Mouse (Mus musculus) lung, adult 2 months (tissue): ENCODE measurements around the gene Sipa1l3. TPM values are rescaled to one million over a fixed set of nuclear protein-coding genes. Genes with fewer than 3 reads are reported as not detected.
A peak's percentile ranks its signal among the peaks of the same experiment; 100 is the strongest.

Experiments used
- DNase-seq: peaks from one replicate; pipeline ENCODE4 v3.0.0; 2022
- H3K4me1 ChIP-seq: fragments of 200-500 bp; 2 replicates; pipeline ENCODE4 v1.6.1; 2011; ENCODE audit warnings: low read length; ENCODE audit not compliant: control insufficient read depth, insufficient read depth
- H3K4me3 ChIP-seq: fragments of 200-500 bp; replicated peaks from 2 replicates; pipeline ENCODE3; 2011; ENCODE audit warnings: low read depth, mild to moderate bottlenecking, control low read depth, low read length; ENCODE audit errors: extremely low read depth
- CTCF ChIP-seq: fragments of 200-500 bp; IDR thresholded peaks from 2 replicates; pipeline ENCODE4 v1.5.1; 2011; ENCODE audit warnings: mild to moderate bottlenecking, low read length, control low read depth; ENCODE audit not compliant: insufficient read depth
- POLR2A ChIP-seq: fragments of 200-500 bp; IDR thresholded peaks from 2 replicates; pipeline ENCODE4 v1.6.1; 2011; ENCODE audit warnings: low read depth, mild to moderate bottlenecking, control low read depth, low read length, borderline replicate concordance; ENCODE audit errors: extremely low read depth
- WGBS: fragments of 180-500 bp; shearing (Covaris S2); methylation state at CpG from one replicate; pipeline ENCODE4 v1.1.7; 2018; 5-methylcytosine and 5-hydroxymethylcytosine counted together
- polyA plus RNA-seq: library from polyadenylated mRNA; depleted of rRNA; stranded (reverse); fragments of >200 nt; gene quantifications from 2 replicates; pipeline ENCODE4 v1.2.3, GENCODE M21; 2012

Gene Sipa1l3
- polyA plus RNA-seq, 1 experiment = 125 TPM

DNA sequence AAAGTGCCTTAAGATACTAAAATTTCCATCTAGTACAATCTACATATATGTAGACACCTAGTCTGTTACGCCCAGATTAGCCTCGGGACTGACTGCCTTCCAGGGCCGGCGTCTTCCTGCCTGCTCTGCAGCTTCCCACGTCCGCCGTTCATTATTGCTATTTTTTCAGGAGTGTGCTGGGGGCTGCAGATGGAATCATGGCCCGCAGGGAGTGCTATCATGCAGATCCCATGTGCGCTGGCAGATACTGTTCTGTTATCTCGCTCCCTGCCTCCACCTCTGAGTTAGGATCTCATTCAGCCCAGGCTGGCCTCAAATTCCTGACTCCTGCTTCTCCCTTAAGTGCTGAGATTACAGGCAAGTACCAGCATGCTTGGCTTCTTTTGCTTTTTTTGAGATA is 128.2 kb downstream of the Sipa1l3 start:
- peaks cover 11% of the 10 kb centered on the region for H3K4me1 ChIP-seq
- H3K4me3 ChIP-seq = no peak overlapping the region
- WGBS = 73% methylated on average over 10 of the region's 10 CpGs
- TF ChIP-seq POLR2A (no peak), CTCF (no peak)
- DNase-seq = no peak

DNA sequence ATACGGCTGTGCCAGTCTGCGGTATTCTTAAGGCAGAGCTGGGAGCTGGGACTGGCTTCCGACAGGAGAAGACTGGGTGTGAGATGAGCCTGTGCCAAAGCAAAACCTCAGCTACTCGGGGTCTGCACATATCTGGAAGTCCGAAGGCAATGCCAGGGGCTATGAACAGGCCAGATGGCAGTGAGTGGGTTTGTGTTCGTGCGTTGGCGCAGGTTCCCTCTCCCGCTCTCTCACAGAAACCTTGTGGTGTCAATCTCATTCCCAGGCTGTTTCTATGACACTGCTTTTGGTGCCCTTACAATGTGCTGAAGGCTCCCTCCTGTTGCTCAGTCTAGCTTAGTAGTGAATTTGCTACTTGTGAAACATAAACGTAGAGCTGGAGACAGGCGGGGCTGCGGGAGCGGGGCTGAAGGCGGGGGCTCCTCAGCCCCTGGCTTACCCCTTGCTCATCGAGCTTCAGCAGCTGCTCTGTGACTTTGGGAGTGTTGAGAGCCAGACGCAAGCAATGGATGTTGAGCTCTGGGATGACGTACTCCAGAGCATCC is 130.8 kb downstream of the Sipa1l3 start:
- H3K4me1 ChIP-seq = peaks cover 13% of the 10 kb centered on the region
- H3K4me3 ChIP-seq = no peak overlapping the region
- no peak for DNase-seq
- WGBS = 84% methylated on average over 17 of the region's 17 CpGs
- TF ChIP-seq POLR2A (no peak), CTCF (no peak)

- 85% methylated on average over 13 of the region's 13 CpGs for WGBS
- H3K4me3 ChIP-seq = no peak overlapping the region
- no peak for DNase-seq
- TF ChIP-seq CTCF (no peak), POLR2A (no peak)
- H3K4me1 ChIP-seq = peaks cover 6% of the 10 kb centered on the region; the same call in 1 of the 2 replicates
Observed at GRCm38 (mm10) chr7:29386349-29386748, 132.1 kb downstream of the Sipa1l3 start.

- Histone ChIP-seq H3K4me1 (peaks cover 6% of the 10 kb centered on the region; the same call in 1 of the 2 replicates), H3K4me3 (no peak overlapping the region)
- 93% methylated on average over 10 of the region's 10 CpGs for WGBS
- no peak for TF ChIP-seq CTCF
- TF ChIP-seq POLR2A = no peak
- no peak for DNase-seq
Observed at GRCm38 (mm10) chr7:29385791-29386190, 132.7 kb downstream of the Sipa1l3 start.

- peak; percentile 84 for DNase-seq
- no peak overlapping the region for H3K4me3 ChIP-seq
- H3K4me1 ChIP-seq = peaks cover 6% of the 10 kb centered on the region; the same call in 1 of the 2 replicates
- TF ChIP-seq CTCF (peak; percentile 96), POLR2A (0 out of 2 replicates have a peak, but pooled peaks have one; percentile 1)
- 24% methylated on average over 10 of the region's 10 CpGs for WGBS
Observed at GRCm38 (mm10) chr7:29383255-29383654, 135.2 kb downstream of the Sipa1l3 start.

DNA sequence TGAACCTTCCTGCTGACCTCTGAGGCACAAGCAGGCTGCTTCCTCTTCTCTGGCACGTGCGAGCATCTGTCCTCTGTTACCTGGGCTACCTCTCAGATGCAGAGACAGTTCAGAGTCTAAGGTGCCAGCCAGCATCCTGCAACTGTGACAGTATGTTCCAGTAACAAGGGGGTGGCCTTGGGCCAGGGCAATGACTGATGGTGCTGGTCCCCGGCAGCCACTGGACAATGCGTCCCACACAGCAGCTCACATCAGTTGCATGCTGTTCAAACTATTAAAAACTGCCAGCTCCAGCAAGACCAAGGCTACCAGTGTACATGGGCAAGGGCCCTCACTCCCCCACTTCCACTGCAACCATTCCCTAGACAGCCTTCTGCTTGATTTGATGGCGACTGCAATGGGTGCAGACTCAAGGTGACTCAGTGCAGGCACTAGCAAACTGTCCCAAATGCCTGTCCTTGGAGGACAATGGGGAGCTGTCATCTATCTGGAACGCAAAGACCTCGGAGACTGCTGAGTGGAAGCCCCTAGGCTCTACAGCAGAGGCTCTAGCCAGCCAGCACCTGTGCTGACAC is 136.9 kb downstream of the Sipa1l3 start:
- Histone ChIP-seq H3K4me1 (peaks cover 6% of the 10 kb centered on the region; the same call in 1 of the 2 replicates), H3K4me3 (no peak overlapping the region)
- WGBS = 93% methylated on average over 7 of the region's 7 CpGs
- TF ChIP-seq POLR2A (no peak), CTCF (no peak)
- no peak for DNase-seq

DNA sequence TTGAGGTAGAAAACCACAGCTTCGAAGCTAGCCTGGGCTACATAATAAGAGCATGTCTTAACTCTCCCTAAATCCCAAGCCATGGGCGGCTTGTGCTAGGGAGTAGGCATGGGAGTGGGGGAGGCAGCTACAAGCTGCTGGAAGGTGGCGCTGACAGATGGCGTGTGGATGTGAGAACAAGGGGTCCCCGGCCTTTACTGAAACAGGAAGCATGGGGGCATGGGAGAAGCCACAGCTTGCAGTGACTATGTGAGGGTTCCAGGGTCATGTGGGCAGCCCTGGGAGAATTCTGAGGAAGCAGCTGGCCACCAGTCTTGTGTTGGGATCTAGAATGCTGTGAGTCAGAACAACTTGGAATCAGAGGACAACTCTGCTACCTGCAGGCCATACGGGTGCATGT is 144.4 kb downstream of the Sipa1l3 start:
- Histone ChIP-seq H3K4me3 (no peak overlapping the region), H3K4me1 (no peaks in the 10 kb centered on the region)
- WGBS = 73% methylated on average over 6 of the region's 6 CpGs
- no peak for TF ChIP-seq CTCF
- 0 out of 2 replicates have a peak, but pooled peaks have one; percentile 8 for TF ChIP-seq POLR2A
- no peak for DNase-seq

DNA sequence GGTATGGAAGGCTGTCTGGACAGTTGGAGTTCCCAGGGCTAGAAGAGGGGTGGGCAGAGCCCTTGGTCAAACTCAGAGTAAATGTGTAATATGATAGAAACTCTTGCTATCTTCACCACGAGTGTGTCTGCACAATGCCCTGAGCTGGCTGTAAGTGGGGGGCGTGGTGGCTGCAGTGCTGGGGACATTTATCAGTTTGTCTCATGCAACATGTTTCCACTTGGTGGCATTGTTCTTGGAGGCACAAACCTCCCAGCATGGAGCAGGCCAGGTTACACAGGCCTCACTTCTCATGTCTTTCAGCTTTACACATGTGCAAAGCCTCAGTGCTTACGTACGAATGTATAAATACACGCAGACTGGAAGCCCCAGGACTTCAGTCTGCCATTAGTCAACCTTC is 146.3 kb downstream of the Sipa1l3 start:
- no peak for DNase-seq
- no peak overlapping the region for H3K4me3 ChIP-seq
- H3K4me1 ChIP-seq = no peaks in the 10 kb centered on the region
- no peak for TF ChIP-seq CTCF
- no peak for TF ChIP-seq POLR2A
- WGBS = 83% methylated on average over 5 of the region's 5 CpGs

GRCm38 (mm10) chr7:29370031-29370430 is 148.4 kb downstream of the Sipa1l3 start:
- H3K4me1 ChIP-seq = no peaks in the 10 kb centered on the region
- no peak for DNase-seq
- WGBS = 53% methylated on average over 6 of the region's 6 CpGs
- no peak overlapping the region for H3K4me3 ChIP-seq
- no peak for TF ChIP-seq POLR2A
- no peak for TF ChIP-seq CTCF

DNA sequence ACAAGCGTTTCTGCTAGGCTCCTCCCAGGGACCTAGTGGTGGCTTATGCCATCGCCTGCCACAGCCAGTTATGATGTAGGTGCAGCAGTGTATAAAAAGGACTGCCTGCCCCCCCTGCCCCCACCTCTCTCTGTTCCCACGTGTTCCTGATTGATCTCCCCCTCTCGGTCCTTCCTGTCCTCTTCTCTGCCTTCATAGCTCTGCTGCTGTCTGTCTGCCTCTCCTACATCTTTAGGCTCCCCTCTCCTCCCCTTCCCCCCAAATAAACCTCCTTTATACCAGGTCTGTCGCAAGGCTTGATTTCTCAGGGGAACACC is 150.5 kb downstream of the Sipa1l3 start:
- TF ChIP-seq CTCF (no peak), POLR2A (no peak)
- DNase-seq = no peak

More for the DNA sequence above, 150.5 kb downstream of the Sipa1l3 start:
- no peak overlapping the region for H3K4me3 ChIP-seq
- no peaks in the 10 kb centered on the region for H3K4me1 ChIP-seq
- WGBS = 52% methylated on average over 5 of the region's 5 CpGs
